Mouse (Mus musculus) gastrocnemius, adult 2 months (tissue): ENCODE data around the gene Colca2. TPM values are rescaled to one million over a fixed set of nuclear protein-coding genes. Genes with fewer than 3 reads are reported as not detected.
A peak's percentile ranks its signal among the peaks of the same experiment; 100 is the strongest.

Source experiments
- DNase-seq: peaks from one replicate; pipeline ENCODE4 v3.0.0; 2022
- H3K27ac ChIP-seq: fragments of 200-600 bp; 2 replicates; pipeline ENCODE4 v1.8.1; 2022; ENCODE audit warnings: mild to moderate bottlenecking
- H3K4me3 ChIP-seq: fragments of 200-600 bp; 2 replicates; pipeline ENCODE4 v1.8.1; 2022; ENCODE audit warnings: mild to moderate bottlenecking, moderate library complexity
- CTCF ChIP-seq: fragments of 200-600 bp; IDR thresholded peaks from 2 replicates; pipeline ENCODE4 v1.8.1; 2022; ENCODE audit warnings: antibody characterized with exemption, mild to moderate bottlenecking, moderate library complexity
- intact Hi-C: fragments of 180-260 bp; cut with DNase I; formaldehyde crosslinking; loops from one replicate; pipeline ENCODE4 v1.15.1; 2025
- total RNA-seq, 2 experiments: library from RNA; stranded (reverse); gene quantifications; 2 replicates each; pipeline ENCODE4 v1.2.3; 2021

Colca2 gene
- total RNA-seq, 2 experiments from 2014 or later = 0.26 to 0.31 TPM

- DNase-seq = peak; percentile 24
- TF ChIP-seq CTCF = no peak
- H3K4me3 ChIP-seq = no peak overlapping the region
- no peak overlapping the region for H3K27ac ChIP-seq
- intact Hi-C loops = no loop called here
Observed at GRCm38 (mm10) chr9:51305146-51305545, 26.8 kb upstream of the Colca2 start.

- no peak overlapping the region for H3K4me3 ChIP-seq
- no peak for DNase-seq
- H3K27ac ChIP-seq = no peak overlapping the region
- intact Hi-C loops = no loop called here
- no peak for TF ChIP-seq CTCF
Observed at GRCm38 (mm10) chr9:51303980-51304379, 25.6 kb upstream of the Colca2 start.

- DNase-seq = no peak
- intact Hi-C loops = no loop called here
- Histone ChIP-seq H3K27ac (no peak overlapping the region), H3K4me3 (no peak overlapping the region)
- TF ChIP-seq CTCF = no peak
Observed at GRCm38 (mm10) chr9:51293541-51293940, 15.2 kb upstream of the Colca2 start.

GRCm38 (mm10) chr9:51292674-51293073, 14.3 kb upstream of the Colca2 start:
- Histone ChIP-seq H3K27ac (no peak overlapping the region), H3K4me3 (no peak overlapping the region)
- peak; percentile 75 for DNase-seq
- intact Hi-C loops = loop anchor here (1.0 kb wide), 1 partner anchor 131 kb away; no protein-coding TSS in a partner anchor
- peak; percentile 90 for TF ChIP-seq CTCF

GRCm38 (mm10) chr9:51290980-51291379, 12.6 kb upstream of the Colca2 start:
- Histone ChIP-seq H3K27ac (no peak overlapping the region), H3K4me3 (no peak overlapping the region)
- DNase-seq = no peak
- TF ChIP-seq CTCF = no peak
- intact Hi-C loops = no loop called here

- TF ChIP-seq CTCF = no peak
- intact Hi-C loops = no loop called here
- no peak for DNase-seq
- Histone ChIP-seq H3K27ac (no peak overlapping the region), H3K4me3 (no peak overlapping the region)
Observed at GRCm38 (mm10) chr9:51286079-51286478, 7.7 kb upstream of the Colca2 start.

- peak overlapping the region; percentile 86 for H3K4me3 ChIP-seq
- TF ChIP-seq CTCF = no peak
- peak overlapping the region; percentile 94 for H3K27ac ChIP-seq
- intact Hi-C loops = loop anchor here (5.0 kb wide), 1 partner anchor 116 kb away; no protein-coding TSS in a partner anchor
- DNase-seq = peak; percentile 20
Observed at GRCm38 (mm10) chr9:51277834-51278498, 403 bp downstream of the Colca2 start.

- intact Hi-C loops = loop anchor here (5.0 kb wide), 1 partner anchor 112 kb away; no protein-coding TSS in a partner anchor
- H3K4me3 ChIP-seq = no peak overlapping the region
- H3K27ac ChIP-seq = no peak overlapping the region
- no peak for TF ChIP-seq CTCF
- DNase-seq = no peak
Observed at GRCm38 (mm10) chr9:51274678-51275077, 3.7 kb downstream of the Colca2 start.

- intact Hi-C loops = no loop called here
- no peak for TF ChIP-seq CTCF
- H3K27ac ChIP-seq = no peak overlapping the region
- H3K4me3 ChIP-seq = no peak overlapping the region
- DNase-seq = peak; percentile 21
Observed at GRCm38 (mm10) chr9:51273581-51274154, 4.7 kb downstream of the Colca2 start.

GRCm38 (mm10) chr9:51272102-51272501, 6.3 kb downstream of the Colca2 start:
- intact Hi-C loops = no loop called here
- TF ChIP-seq CTCF = no peak
- Histone ChIP-seq H3K4me3 (no peak overlapping the region), H3K27ac (no peak overlapping the region)
- no peak for DNase-seq

GRCm38 (mm10) chr9:51271073-51271472, 7.3 kb downstream of the Colca2 start:
- intact Hi-C loops = no loop called here
- no peak for DNase-seq
- no peak for TF ChIP-seq CTCF
- Histone ChIP-seq H3K4me3 (no peak overlapping the region), H3K27ac (no peak overlapping the region)

- Histone ChIP-seq H3K4me3 (no peak overlapping the region), H3K27ac (no peak overlapping the region)
- no peak for TF ChIP-seq CTCF
- DNase-seq = no peak
- intact Hi-C loops = no loop called here
Observed at GRCm38 (mm10) chr9:51268852-51269251, 9.5 kb downstream of the Colca2 start.

- Histone ChIP-seq H3K4me3 (no peak overlapping the region), H3K27ac (no peak overlapping the region)
- intact Hi-C loops = no loop called here
- TF ChIP-seq CTCF = no peak
- no peak for DNase-seq
Observed at GRCm38 (mm10) chr9:51258426-51258825, 19.9 kb downstream of the Colca2 start.
